ENCODE assay signal across 8 mouse cellular contexts in the genomic region with DNA sequence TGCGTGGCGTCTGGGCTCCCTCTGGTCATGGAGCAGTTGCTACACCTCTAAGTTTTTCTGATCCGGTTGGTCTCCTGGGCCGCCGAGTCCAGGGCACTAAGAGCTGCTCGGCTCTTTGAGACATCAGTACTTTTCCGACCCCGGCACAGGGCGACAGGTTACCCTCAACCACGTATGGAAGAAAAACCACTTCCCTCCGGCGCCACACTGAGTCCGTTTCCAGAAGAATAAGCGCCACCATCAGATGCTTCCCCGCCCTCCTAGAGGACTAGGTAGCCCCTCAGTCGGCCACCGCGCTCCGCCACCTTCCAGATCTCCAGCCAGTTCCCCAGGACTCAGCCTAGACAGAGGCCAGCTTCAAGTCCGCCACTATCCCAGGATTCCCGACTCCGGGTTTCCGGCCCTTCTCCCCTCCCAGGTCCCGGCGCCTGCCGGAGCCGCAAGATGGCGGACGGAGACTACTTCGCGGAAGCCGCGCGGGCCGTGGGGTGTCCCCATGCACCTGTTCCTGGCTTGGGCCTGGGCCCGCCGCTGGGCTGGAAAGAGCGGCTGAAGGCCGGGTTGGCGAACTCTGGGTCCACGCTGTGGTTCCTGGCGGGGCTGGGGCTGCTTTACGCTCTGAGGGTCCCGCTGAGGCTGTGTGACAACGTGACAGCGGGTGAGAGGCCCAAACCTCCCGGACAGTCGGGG. TPM values are rescaled to one million over a fixed set of nuclear protein-coding genes. Genes with fewer than 3 reads are reported as not detected.
A peak's percentile ranks its signal among the peaks of the same experiment; 100 is the strongest.
DNase-seq lines count a peak whose midpoint lies in the region; ATAC-seq and TF ChIP-seq lines count a peak whose summit lies in the region.

No protein-coding gene starts in this region.

- TF ChIP-seq POLR2A in lung, adult 2 months (IDR thresholded peaks at IDR 0.05; ENCODE audit: borderline replicate concordance, extremely low read depth, low read depth, low read length), result peak; percentile 74

- peak overlapping the region; percentile 96 for H3K9ac ChIP-seq in forebrain, embryonic 14.5 days (ENCODE audit: low read length)

- no peak for TF ChIP-seq CTCF in lung, adult 2 months (IDR thresholded peaks at IDR 0.05; ENCODE audit: insufficient read depth, low read length)

- under 1% methylated on average over 48 of the region's 48 CpGs for WGBS in forebrain, embryonic 14.5 days
- 0% methylated on average over 48 of the region's 48 CpGs for WGBS in lung, adult 2 months

- no peaks in the 10 kb centered on the region for H3K27me3 ChIP-seq in forebrain, embryonic 14.5 days (replicated peaks; ENCODE audit: control insufficient read depth, insufficient read depth, low read length)

- H3K36me3 ChIP-seq in forebrain, embryonic 14.5 days (ENCODE audit: control insufficient read depth, insufficient read depth, low read length), result peaks cover 9% of the 10 kb centered on the region; the same call in 1 of the 2 replicates

- H3K27ac ChIP-seq in forebrain, embryonic 14.5 days (ENCODE audit: low read depth, low read length), result peak overlapping the region; percentile 94

- H3K9me3 ChIP-seq in forebrain, embryonic 14.5 days (replicated peaks; ENCODE audit: control insufficient read depth, low read length), result no peaks in the 10 kb centered on the region

- peaks cover 18% of the 10 kb centered on the region for H3K4me1 ChIP-seq in forebrain, embryonic 14.5 days (ENCODE audit: control insufficient read depth, insufficient read depth, low read length)
- peaks cover 15% of the 10 kb centered on the region for H3K4me1 ChIP-seq in lung, adult 2 months (ENCODE audit: control insufficient read depth, insufficient read depth, low read length)

- peak overlapping the region; percentile 72 for H3K4me2 ChIP-seq in forebrain, embryonic 14.5 days (ENCODE audit: low read length)

- peak overlapping the region; percentile 98 for H3K4me3 ChIP-seq in forebrain, embryonic 14.5 days (ENCODE audit: low read depth, low read length)
- H3K4me3 ChIP-seq in lung, adult 2 months (replicated peaks; ENCODE audit: extremely low read depth, low read depth, low read length), result peak overlapping the region; percentile 95

- intact Hi-C loops in heart, postnatal 25 days (cut with DNase I), result loop anchor here (2.0 to 5.0 kb wide), 3 partner anchors 46 to 193 kb away; a partner anchor contains a TSS

- peak; percentile 94 for ATAC-seq in forebrain, embryonic 14.5 days
- ATAC-seq in neutrophil, adult 5-6 weeks (ENCODE audit: extremely low read depth, insufficient number of reproducible peaks, low FRiP score, poor library complexity, severe bottlenecking), result peak; percentile 44

- peak; percentile 72 for DNase-seq in ES-CJ7 (ENCODE audit: low read depth, low spot score)
- DNase-seq in cerebellum, adult 11 months, result peak; percentile 86
- peak; percentile 91 for DNase-seq in forebrain, embryonic 14.5 days (ENCODE audit: low spot score)
- peak; percentile 78 for DNase-seq in heart, postnatal 25 days (ENCODE audit: low spot score)
- DNase-seq in layer of hippocampus, adult 18-20 months (ENCODE audit: low spot score in 2 of 2), result peak; percentile 87 to 93
- peak; percentile 91 for DNase-seq in lung, adult 2 months
- DNase-seq in thymus, adult 18-20 months, result peak; percentile 72 to 77

RNA-seq across cellular contexts. Expression of a gene that starts 0.5 kb away (rescaled TPM):
- 207 and 217 TPM in 2 replicates for polyA plus RNA-seq in forebrain, embryonic 14.5 days (2014; fragmentation: Nextera tagmentation; extraction: Ambion mirVana)
- total RNA-seq in heart, postnatal 25 days (2021), result 10 to 100 TPM; 35.4 to 47.2 TPM
- 10 to 100 TPM; 29.5 to 41.2 TPM for total RNA-seq in layer of hippocampus, adult 18-20 months (2021)
- 16.9 and 31.0 TPM in 2 replicates for polyA plus RNA-seq in lung, adult 2 months (2012; rRNA removed)
- 310 and 317 TPM in 2 replicates for total RNA-seq in neutrophil, adult 5-6 weeks (2017)

RNA-seq across cellular contexts. Expression of a gene that starts 1.0 kb away (rescaled TPM):
- 37.8 and 38.3 TPM in 2 replicates for polyA plus RNA-seq in forebrain, embryonic 14.5 days (2014; fragmentation: Nextera tagmentation; extraction: Ambion mirVana)
- total RNA-seq in heart, postnatal 25 days (2021), result 10 to 100 TPM; 19.8 to 22.6 TPM
- 10 to 100 TPM; 38.3 to 38.4 TPM for total RNA-seq in layer of hippocampus, adult 18-20 months (2021)
- polyA plus RNA-seq in lung, adult 2 months (2012; rRNA removed), result 7.8 and 9.1 TPM in 2 replicates
- total RNA-seq in neutrophil, adult 5-6 weeks (2017), result 52.8 and 61.5 TPM in 2 replicates

RNA-seq across cellular contexts. Expression of a gene that starts 46.4 kb away (rescaled TPM):
- 4.7 and 4.9 TPM in 2 replicates for polyA plus RNA-seq in forebrain, embryonic 14.5 days (2014; fragmentation: Nextera tagmentation; extraction: Ambion mirVana)
- 1 to 10 TPM; 6.2 to 6.3 TPM for total RNA-seq in heart, postnatal 25 days (2021)
- 1 to 10 TPM; 7.9 to 9.7 TPM for total RNA-seq in layer of hippocampus, adult 18-20 months (2021)
- polyA plus RNA-seq in lung, adult 2 months (2012; rRNA removed), result 12.7 and 13.5 TPM in 2 replicates
- 19.9 and 24.1 TPM in 2 replicates for total RNA-seq in neutrophil, adult 5-6 weeks (2017)

Comparison
In these comparisons a context has a peak if more than half of its experiments do, and no peak if none do; other contexts are left out.
1. Peak in every context shown above with its lines: DNase-seq, ATAC-seq, H3K4me3 ChIP-seq and H3K27ac ChIP-seq.